Mouse (Mus musculus) spleen, embryonic (tissue): ENCODE measurements at regions not wholly inside any gene's neighbourhood (a gene's known extent, or its start where the extent isn't known, plus 50 kb on each side); places are given as distances from the start of the nearest gene placed in this dataset.
"Not testable (repeated sequence)": the region's sequence is repeated elsewhere in the genome, so short reads cannot be mapped to it uniquely, and the experiment has no call there.

Experiments used
- CTCF ChIA-PET: fragments of 350-600 bp; sonication (Branson Sonifier 250); formaldehyde crosslinking; loops from one replicate; lab custom pipeline; 2022; lab: Charles Lee

- CTCF ChIA-PET: no interaction called here
Measured at GRCm38 (mm10) chr10:70866737-70867136, 211.0 kb upstream of the Phyhipl start.

- CTCF ChIA-PET: no interaction called here
Measured at GRCm38 (mm10) chr10:70864650-70865049, 208.9 kb upstream of the Phyhipl start.

GRCm38 (mm10) chr10:70862022-70862335 lies 206.2 kb upstream of the Phyhipl start:
- CTCF ChIA-PET: no interaction called here

- CTCF ChIA-PET: no interaction called here
Measured at GRCm38 (mm10) chr10:70861131-70862021, 205.6 kb upstream of the Phyhipl start.

DNA sequence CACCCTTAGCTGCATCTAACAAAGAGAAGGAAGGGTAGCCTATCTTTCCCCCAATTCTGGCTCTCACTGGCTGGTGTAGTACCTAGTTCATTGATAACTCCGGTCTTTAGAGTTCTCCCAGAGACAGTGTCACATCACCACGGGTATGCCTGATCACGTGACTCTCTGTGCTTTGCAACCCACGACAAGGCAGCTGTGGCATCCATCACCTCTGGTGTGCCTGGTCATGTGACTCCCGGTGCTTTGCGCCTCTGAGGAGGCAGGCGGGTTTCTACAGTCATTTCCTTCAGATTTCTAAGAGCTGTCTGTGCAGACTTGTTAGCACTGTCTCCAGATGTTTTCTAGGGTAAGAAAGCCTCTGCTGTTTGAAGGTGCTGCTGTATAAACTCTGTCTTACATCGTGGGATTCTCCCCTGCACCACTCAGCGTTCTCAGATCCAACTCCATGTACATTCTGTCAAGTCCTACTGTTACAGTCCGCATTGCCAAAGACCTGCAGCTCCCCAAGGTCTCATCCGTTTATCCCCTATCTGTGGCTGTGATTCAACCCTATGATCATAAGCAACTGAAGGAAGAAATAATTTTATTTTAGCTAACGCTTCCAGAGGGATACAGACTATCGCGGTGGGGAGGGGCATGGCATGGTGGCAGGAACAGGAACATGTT lies 201.5 kb upstream of the Phyhipl start:
- CTCF ChIA-PET: no interaction called here

DNA sequence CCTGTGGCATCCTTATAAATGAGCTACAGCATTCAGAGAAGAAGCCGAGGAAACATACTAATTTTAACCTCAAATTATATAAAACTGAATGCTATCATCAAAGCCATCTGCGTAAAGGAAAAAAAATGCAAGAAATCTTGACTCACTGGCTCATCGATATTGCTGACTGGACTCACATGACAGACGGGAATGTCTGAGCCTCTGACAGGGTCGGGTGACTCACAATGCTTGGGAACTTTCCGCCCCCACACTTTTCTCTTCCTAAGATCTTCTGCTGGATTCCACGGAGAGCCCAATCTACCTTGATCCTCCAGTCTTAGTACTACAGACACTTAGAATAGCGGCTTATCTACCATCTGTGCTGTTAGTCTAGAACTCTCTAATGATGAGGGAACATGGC lies 200.2 kb upstream of the Phyhipl start:
- CTCF ChIA-PET: no interaction called here

DNA sequence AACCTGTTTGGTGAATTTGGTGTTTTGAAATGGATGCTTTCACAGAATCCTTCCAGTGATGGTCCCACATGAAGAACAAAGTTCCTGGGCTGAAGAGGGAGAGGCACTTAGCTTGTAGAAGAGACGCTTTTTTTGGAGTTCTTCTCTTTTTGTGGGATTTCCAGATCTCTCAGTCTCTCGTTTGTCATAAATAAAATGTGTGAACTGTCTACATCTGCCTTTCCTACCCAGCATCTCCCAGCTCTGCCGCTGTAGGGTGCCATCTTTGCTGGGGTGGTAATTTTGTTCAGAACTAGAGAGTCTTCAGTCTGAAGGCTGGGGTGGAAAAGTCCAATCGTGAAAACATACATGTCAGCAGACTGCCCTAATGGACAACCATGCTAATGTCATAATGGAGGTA lies 197.8 kb upstream of the Phyhipl start:
- CTCF ChIA-PET: no interaction called here

DNA sequence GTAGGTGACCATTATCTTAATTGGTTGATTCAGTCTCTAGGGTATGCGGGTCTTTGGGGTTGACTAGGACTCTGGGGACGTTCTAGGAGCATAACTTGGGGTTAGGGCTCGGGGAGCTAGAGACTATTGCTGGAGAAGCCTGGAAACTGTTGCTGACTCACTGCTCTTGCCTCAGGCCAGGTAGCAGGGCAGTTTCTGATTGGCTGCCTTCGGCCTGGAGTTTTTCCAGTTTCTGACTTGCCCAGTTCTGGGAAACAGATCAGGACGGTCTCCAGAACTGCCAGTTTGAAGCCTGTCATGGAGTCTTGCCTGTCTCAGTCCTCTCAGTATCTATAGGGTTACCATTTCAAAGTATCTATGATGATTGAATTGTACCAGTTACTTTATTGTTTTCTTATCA lies 192.4 kb upstream of the Phyhipl start:
- CTCF ChIA-PET: no interaction called here

DNA sequence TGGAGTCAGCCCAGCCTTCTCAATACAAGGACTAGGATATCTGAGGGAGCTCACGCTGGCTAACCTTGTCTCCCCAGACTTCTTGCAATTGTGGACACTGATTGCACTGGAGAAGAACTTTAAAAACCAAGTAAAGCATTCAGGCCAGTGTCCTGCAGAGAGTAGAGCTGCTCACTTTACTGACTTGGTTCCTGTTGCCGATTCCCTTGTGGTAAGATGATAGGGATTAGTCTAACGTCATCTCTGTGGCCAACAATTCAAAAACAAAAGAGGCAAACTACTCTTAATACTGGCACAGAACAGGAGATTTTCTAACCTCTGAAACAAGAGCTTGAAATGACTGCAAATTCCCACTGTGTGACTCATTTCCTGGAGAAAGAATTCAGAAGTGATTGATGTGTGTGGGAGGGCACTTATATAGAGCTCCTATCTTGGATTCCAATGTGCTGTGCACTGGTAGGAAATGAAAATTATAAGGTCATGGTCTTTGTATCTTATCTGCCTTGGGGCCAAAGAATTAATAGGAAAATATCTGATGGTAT lies 191.6 kb upstream of the Phyhipl start:
- CTCF ChIA-PET: no interaction called here

DNA sequence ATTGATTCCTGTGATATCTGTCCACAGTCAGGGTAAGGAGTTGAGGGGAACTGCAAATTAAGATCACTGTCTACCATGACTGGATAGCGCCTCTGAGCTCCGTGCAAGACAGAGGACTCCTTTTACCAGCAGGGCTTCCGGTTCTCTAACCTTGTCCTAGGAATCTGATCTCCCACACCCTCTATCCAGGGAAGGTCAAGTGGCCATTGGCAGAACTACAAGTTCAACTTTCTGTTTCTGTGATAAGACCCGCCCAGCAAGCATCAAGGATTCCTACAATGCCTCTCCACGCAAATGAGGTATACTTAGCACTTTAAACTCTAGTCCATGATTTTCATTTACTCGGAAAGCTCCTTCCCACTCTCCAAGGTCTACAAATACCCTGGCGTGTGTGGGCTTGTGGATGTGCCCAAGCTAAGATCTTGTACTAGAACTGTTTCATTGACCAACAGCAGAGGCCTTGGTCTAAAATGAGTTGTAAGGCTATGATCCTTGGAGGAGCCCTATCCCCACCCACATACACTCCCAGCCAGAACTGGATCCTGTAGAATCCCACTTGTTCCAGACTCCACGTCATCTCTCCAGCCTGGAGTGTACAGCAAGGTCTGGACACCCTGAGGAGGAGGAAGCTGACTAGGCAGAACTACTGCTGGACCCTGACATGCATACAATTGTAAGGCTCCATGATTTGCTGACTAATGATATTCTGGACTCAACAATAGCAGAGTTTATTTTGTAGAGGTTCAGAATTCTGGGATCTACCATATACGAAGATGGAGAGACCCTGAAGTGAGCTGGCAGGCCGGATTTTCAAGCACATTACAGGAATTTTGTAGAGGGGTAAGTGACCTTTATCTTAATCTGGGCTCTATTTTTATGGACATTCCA lies 190.8 kb upstream of the Phyhipl start:
- CTCF ChIA-PET: no interaction called here

DNA sequence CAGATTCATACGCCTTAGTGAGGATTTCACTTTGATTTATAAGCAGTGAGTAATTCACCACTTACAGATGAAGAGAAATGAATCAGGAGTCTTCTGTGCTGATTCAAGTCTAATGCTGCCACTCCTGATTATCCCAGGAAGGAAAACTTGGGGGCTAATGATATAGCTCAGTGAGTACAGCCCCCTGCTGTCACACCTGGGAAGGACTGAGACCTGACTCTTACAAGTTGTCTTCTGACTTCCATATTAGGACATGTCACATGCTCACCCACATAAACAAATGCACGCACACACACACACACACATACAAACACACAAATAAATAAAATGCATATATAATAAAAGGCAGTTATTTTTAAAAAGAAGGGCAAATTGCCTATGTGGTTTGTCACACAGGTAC lies 188.1 kb upstream of the Phyhipl start:
- CTCF ChIA-PET: no interaction called here

DNA sequence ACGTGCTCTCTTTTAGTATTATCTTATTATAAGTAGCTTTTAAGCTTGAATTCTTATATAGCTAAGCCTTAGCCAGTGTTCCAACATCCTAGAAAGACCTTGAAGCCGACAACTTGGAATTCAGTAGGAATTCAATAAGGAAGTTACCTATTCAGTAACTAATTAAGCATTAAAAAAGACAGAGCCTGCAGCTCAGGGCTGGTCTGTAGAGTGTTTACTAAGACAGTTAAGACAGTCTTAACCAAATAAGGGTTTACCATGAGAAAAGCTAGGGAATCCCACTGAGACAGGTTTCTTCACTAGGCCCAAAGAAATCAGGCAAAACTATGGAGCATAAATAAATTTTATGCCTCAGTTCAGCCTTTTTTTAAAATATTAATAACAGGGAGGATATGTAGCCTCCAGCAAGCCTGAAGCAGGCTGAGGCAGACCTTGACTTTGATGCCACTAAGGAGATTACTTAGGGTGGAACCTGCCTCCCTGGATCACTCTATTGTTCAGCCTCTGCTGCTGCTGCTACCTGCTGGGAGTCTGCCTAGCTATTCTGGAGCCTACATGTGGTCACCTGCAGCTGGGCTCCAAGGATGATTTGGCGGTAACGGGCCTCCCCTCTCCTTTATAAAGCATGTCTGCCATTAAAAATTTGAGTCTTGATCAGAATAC lies 186.5 kb upstream of the Phyhipl start:
- CTCF ChIA-PET: no interaction called here

DNA sequence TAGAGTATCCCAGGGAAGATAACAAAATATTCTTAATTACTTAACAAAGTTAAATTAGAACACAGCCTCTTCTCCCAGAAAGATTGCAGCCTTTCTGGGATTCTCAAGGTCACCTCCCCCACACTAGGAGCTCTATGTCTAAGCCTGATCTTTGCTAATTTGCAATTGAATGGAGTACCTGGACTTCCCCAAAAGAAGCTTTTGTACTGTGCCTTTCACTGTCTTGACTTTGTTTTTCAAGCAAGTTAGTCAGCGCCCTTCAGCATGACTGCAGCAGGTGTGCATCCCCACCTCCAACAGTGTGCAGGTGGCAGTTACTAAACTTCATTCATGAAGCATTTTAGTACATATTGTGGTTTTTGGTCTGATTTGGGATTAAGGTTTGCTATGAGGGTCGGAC lies 185.4 kb upstream of the Phyhipl start:
- CTCF ChIA-PET: not testable (repeated sequence)

DNA sequence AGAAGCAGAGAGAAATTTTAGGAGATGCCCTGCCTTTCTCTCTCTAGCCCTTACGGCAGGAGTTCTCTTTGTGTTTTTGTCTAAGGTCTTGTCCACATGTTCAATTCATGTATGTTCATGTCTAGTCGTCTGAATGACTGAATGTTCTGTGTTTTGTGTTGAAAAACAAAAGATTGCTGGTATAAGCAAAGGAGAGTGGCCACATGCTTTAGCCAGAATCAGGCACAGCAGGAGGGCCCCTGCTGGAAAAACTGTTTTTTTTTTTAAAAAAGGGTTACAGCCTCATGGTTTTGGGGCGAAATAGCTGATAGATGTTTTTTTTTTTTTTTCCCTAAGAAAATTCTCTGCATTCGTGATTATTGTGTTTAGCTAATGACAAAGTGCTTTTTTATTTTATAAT lies 182.4 kb upstream of the Phyhipl start:
- CTCF ChIA-PET: no interaction called here

GRCm38 (mm10) chr10:70837326-70837725 lies 181.6 kb upstream of the Phyhipl start:
- CTCF ChIA-PET: no interaction called here

- CTCF ChIA-PET: no interaction called here
Measured at GRCm38 (mm10) chr10:70832616-70833015, 176.9 kb upstream of the Phyhipl start.

- CTCF ChIA-PET: no interaction called here
Measured at GRCm38 (mm10) chr10:70828217-70828616, 172.5 kb upstream of the Phyhipl start.

- CTCF ChIA-PET: not testable (repeated sequence)
Measured at GRCm38 (mm10) chr10:70827522-70827921, 171.8 kb upstream of the Phyhipl start.

GRCm38 (mm10) chr10:70826706-70827105 lies 170.9 kb upstream of the Phyhipl start:
- CTCF ChIA-PET: no interaction called here

DNA sequence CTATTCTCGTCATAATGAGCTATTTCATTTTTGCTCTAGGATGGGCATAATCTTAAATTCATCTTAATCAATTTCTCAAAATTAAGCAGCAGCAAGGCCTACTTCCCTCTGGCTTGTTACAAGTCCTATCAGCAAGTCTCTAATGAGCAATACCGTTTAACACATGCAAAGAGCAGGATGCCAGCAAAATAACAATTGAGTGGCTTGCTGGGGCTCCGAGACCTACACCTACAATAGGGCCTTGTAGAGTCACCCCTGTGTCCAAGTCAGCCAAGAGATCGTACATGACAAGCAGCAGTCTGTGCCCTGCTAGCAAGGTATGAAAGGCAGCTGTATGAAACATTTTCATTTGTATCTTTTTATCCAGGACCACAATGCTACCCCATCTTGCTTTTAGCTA lies 169.7 kb upstream of the Phyhipl start:
- CTCF ChIA-PET: no interaction called here

- CTCF ChIA-PET: no interaction called here
Measured at GRCm38 (mm10) chr10:70824461-70824860, 168.7 kb upstream of the Phyhipl start.

DNA sequence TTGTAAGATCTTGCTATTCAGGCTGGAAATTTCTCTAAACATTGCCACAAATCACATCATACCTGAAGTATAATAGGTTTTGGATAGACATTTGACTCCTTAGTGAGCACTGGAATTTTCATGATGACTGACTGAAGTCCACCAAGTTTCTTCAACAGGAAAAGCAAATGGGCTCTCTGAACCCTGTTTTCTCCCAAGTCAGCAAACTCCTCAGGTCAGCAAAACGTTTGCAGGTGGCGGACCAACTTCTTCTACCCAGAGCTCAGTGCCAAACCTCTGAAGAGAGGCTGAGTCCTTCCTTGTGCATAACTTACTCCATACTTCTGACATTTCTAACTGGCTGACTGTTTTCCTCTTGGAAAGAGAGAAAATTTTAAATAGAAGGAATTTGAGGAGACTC lies 164.2 kb upstream of the Phyhipl start:
- CTCF ChIA-PET: no interaction called here
